Mouse (Mus musculus) MEL (cell line): ENCODE measurements at regions not wholly inside any gene's neighbourhood (a gene's known extent, or its start where the extent isn't known, plus 50 kb on each side); places are given as distances from the start of the nearest gene placed in this dataset.
A peak's percentile ranks its signal among the peaks of the same experiment; 100 is the strongest.
"Not testable (repeated sequence)": the region's sequence is repeated elsewhere in the genome, so short reads cannot be mapped to it uniquely, and the experiment has no call there.

Experiments
- DNase-seq: peaks from one replicate; pipeline ENCODE4 v3.0.0; 2011; ENCODE audit warnings: low read depth, low spot score
- H3K27ac ChIP-seq: 2 replicates; pipeline ENCODE4 v1.5.1; 2012; ENCODE audit warnings: low read depth, mild to moderate bottlenecking, control low read depth, low read length, moderate library complexity; ENCODE audit not compliant: control insufficient read depth
- H3K27me3 ChIP-seq, 2 experiments: fragments of 150-350 bp in 1 of 2; sonication (generic) in 1 of 2; 2 replicates each; pipeline ENCODE4 v1.6.1; 2012; ENCODE audit warnings: low read length in 2 of 2, mild to moderate bottlenecking in 2 of 2, improper control_type of control experiment in 1 of 2, moderate library complexity in 1 of 2; ENCODE audit not compliant: insufficient read depth in 2 of 2, control insufficient read depth in 1 of 2
- H3K36me3 ChIP-seq, 2 experiments: 2 replicates each; pipeline ENCODE4 v1.6.1; 2012 to 2014; ENCODE audit warnings: low read length in 2 of 2, improper control_type of control experiment in 1 of 2, inconsistent platforms in 1 of 2, mild to moderate bottlenecking in 1 of 2; ENCODE audit not compliant: insufficient read depth in 2 of 2, control insufficient read depth in 1 of 2
- H3K4me1 ChIP-seq, 2 experiments: fragments of 150-350 bp in 1 of 2; sonication (generic) in 1 of 2; 2 replicates each; pipeline ENCODE4 v1.6.1; 2012; ENCODE audit warnings: low read length in 2 of 2, improper control_type of control experiment in 1 of 2, mild to moderate bottlenecking in 1 of 2; ENCODE audit not compliant: insufficient read depth in 2 of 2, control insufficient read depth in 1 of 2
- H3K4me3 ChIP-seq, 2 experiments: fragments of 150-350 bp in 1 of 2; sonication (generic) in 1 of 2; 2 replicates each; pipeline ENCODE4 v1.5.1; 2012; ENCODE audit warnings: low read depth in 2 of 2, low read length in 2 of 2, mild to moderate bottlenecking in 2 of 2, moderate library complexity in 2 of 2, control low read depth in 1 of 2, improper control_type of control experiment in 1 of 2; ENCODE audit not compliant: control insufficient read depth in 1 of 2, insufficient read depth in 1 of 2
- H3K79me2 ChIP-seq: 2 replicates; pipeline ENCODE4 v1.6.1; 2012; ENCODE audit warnings: mild to moderate bottlenecking, low read length, moderate library complexity; ENCODE audit not compliant: control insufficient read depth, poor library complexity, insufficient read depth
- H3K9ac ChIP-seq: 2 replicates; pipeline ENCODE4 v1.6.1; 2012; ENCODE audit warnings: low read depth, mild to moderate bottlenecking, control low read depth, low read length, moderate library complexity; ENCODE audit not compliant: control insufficient read depth, poor library complexity, severe bottlenecking
- H3K9me3 ChIP-seq: fragments of 150-350 bp; sonication (generic); replicated peaks from 2 replicates; pipeline ENCODE4 v1.6.1; 2012; ENCODE audit warnings: mild to moderate bottlenecking, low read length, improper control_type of control experiment, moderate library complexity; ENCODE audit not compliant: insufficient read depth
- CHD1 ChIP-seq: IDR thresholded peaks from 2 replicates; pipeline ENCODE4 v1.6.1; 2012; ENCODE audit warnings: low read depth, mild to moderate bottlenecking, inconsistent platforms, low read length, improper control_type of control experiment
- EP300 ChIP-seq, 2 experiments: IDR thresholded peaks; 2 replicates each; pipeline ENCODE4 v1.6.1; 2011; ENCODE audit warnings: improper control_type of control experiment in 2 of 2, low read length in 2 of 2, low read depth in 1 of 2, mild to moderate bottlenecking in 1 of 2
- GATA1 ChIP-seq: IDR thresholded peaks from 2 replicates; pipeline ENCODE4 v1.6.1; 2011; ENCODE audit warnings: low read depth, low read length, improper control_type of control experiment
- MXI1 ChIP-seq: IDR thresholded peaks from 2 replicates; pipeline ENCODE4 v1.6.1; 2011; ENCODE audit warnings: mild to moderate bottlenecking, low read depth, low read length, improper control_type of control experiment
- NELFE ChIP-seq: IDR thresholded peaks from 2 replicates; pipeline ENCODE4 v1.6.1; 2011; ENCODE audit warnings: low read depth, low read length, improper control_type of control experiment
- POLR2A ChIP-seq, 2 experiments: IDR thresholded peaks; 2 replicates each; pipeline ENCODE4 v1.6.1; 2011 to 2012; ENCODE audit warnings: low read length in 2 of 2, mild to moderate bottlenecking in 2 of 2, control low read depth in 1 of 2, improper control_type of control experiment in 1 of 2, low read depth in 1 of 2, moderate library complexity in 1 of 2; ENCODE audit not compliant: control insufficient read depth in 1 of 2, insufficient read depth in 1 of 2, poor library complexity in 1 of 2
- RCOR1 ChIP-seq: IDR thresholded peaks from 2 replicates; pipeline ENCODE4 v1.6.1; 2012; ENCODE audit warnings: low read depth, mild to moderate bottlenecking, inconsistent platforms, low read length, improper control_type of control experiment
- TBP ChIP-seq: IDR thresholded peaks from 2 replicates; pipeline ENCODE4 v1.8.0; 2011; ENCODE audit warnings: low read depth, low read length, improper control_type of control experiment
- UBTF ChIP-seq: IDR thresholded peaks from 2 replicates; pipeline ENCODE4 v1.6.1; 2012; ENCODE audit warnings: low read depth, mild to moderate bottlenecking, inconsistent platforms, low read length, improper control_type of control experiment, moderate library complexity, borderline replicate concordance; ENCODE audit not compliant: insufficient read depth
- USF2 ChIP-seq, 2 experiments: IDR thresholded peaks; 2 replicates each; pipeline ENCODE4 v1.6.1; 2011 to 2012; ENCODE audit warnings: improper control_type of control experiment in 2 of 2, low read length in 2 of 2, borderline replicate concordance in 1 of 2, inconsistent platforms in 1 of 2, low read depth in 1 of 2, mild to moderate bottlenecking in 1 of 2; ENCODE audit not compliant: insufficient read depth in 1 of 2
- ZC3H11A ChIP-seq: IDR thresholded peaks from 2 replicates; pipeline ENCODE4 v1.6.1; 2012; ENCODE audit warnings: low read depth, mild to moderate bottlenecking, inconsistent platforms, low read length, improper control_type of control experiment
- ZMIZ1 ChIP-seq: IDR thresholded peaks from 2 replicates; pipeline ENCODE4 v1.6.1; 2012; ENCODE audit warnings: low read depth, mild to moderate bottlenecking, inconsistent platforms, low read length, improper control_type of control experiment, moderate library complexity

DNA sequence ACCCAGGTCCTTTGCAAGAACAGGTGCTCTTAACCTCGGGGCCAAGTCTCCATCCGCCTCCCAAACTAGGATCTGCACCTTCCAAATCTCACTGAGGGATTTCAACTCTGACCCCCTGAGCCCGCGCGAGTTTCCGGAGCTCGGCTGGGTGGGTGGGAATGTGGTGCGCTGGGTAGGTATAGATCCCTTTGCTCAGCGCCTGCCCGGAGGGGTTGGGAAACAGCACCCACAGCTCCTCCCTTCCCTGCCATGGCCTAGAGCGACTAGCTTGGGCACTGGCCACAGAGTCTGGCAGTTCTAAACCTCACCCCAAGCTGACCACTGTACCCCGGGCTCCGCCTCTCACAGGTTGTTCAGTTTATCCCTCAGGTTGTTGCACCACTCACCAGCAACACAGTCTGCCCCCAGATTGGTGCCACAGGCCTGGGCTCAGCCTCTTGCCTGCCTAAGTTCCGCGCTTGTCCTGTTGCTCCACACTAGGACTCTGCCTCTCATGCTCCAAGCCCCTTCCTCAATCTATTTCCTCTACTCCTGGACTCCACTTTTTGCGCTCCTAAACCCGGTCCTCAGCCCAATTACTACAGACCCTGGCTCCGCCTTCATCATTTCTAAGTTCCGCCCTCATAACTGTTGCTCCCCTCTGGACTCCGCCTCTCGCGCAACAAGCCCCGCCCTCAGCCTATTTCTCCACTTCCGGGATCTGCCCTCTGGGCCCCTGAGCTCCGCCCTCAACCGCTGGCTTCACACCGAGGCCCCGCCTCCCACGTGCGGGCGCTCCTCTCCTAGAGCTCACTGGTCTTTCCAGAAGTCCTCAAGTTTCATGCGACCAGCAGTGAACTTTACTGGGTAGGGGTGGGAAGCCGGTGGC, 135.6 kb upstream of the Alkbh8 start:
- no peak for TF ChIP-seq ZC3H11A
- no peak for TF ChIP-seq USF2 (IDR thresholded peaks at IDR 0.05; ENCODE audit: borderline replicate concordance in 1 of 2, insufficient read depth in 1 of 2, low read depth in 1 of 2, low read length in 2 of 2)
- no peak for TF ChIP-seq NELFE
- TF ChIP-seq MXI1 = no peak
- no peak for TF ChIP-seq POLR2A (IDR thresholded peaks at IDR 0.05; ENCODE audit: control insufficient read depth in 1 of 2, insufficient read depth in 1 of 2, low read depth in 1 of 2, low read length in 2 of 2, poor library complexity in 1 of 2)
- TF ChIP-seq RCOR1 = no peak
- TF ChIP-seq UBTF = no peak
- TF ChIP-seq CHD1 = no peak
- no peak for TF ChIP-seq ZMIZ1
- Histone ChIP-seq H3K27me3 (no peaks in the 10 kb centered on the region), H3K9ac (no peak overlapping the region), H3K27ac (no peak overlapping the region), H3K4me3 (no peak overlapping the region), H3K4me1 (no peaks in the 10 kb centered on the region), H3K36me3 (no peaks in the 10 kb centered on the region), H3K9me3 (no peaks in the 10 kb centered on the region), H3K79me2 (no peaks in the 10 kb centered on the region)
- DNase-seq = no peak

- not testable (repeated sequence) for H3K36me3 ChIP-seq, DNase-seq, H3K9me3 ChIP-seq, H3K4me3 ChIP-seq, H3K27me3 ChIP-seq, H3K79me2 ChIP-seq, H3K9ac ChIP-seq, H3K27ac ChIP-seq, H3K4me1 ChIP-seq
Observed at GRCm38 (mm10) chr9:3200019-3200347, 135.0 kb upstream of the Alkbh8 start.

DNA sequence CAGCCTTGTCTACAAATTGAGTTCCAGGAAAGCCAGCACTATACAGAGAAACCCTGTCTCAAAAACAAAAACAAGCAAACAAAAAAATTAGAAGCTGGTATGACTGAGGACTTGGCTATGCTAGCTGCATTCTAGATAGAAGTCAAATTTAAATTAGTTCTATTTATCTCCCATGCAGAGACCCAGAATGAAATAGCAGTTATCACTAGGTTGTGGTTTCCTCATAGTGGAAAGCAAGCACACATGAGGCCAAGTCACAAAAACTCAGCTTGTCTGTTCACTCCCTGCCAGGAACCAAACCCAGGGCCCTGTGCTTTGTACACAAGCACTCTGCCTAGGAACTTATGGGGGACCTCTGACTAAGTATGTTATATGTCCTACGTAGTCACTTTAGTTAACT, 126.8 kb upstream of the Alkbh8 start:
- H3K27me3 ChIP-seq, H3K4me3 ChIP-seq, H3K9ac ChIP-seq, H3K36me3 ChIP-seq: not testable (repeated sequence)
- TF ChIP-seq EP300 (IDR thresholded peaks at IDR 0.05; ENCODE audit: low read depth in 1 of 2, low read length in 2 of 2) = 0 out of 4 replicates have a peak, but pooled peaks of 1 of the 2 experiments have one; percentile 43
- peak; percentile 34; the same call in 1 of the 2 replicates for TF ChIP-seq GATA1
- TF ChIP-seq TBP = peak; percentile 57; the same call in 1 of the 2 replicates
- TF ChIP-seq, all 39 proteins: peak for 3; not testable (repeated sequence) for 36
- H3K9me3 ChIP-seq, H3K4me1 ChIP-seq, H3K27ac ChIP-seq, H3K79me2 ChIP-seq: not testable (repeated sequence)
- DNase-seq = peak; percentile 55
